Mouse (Mus musculus): ENCODE data around the gene Tk1.

- TF ChIP-seq CTCF (IDR thresholded peaks at IDR 0.05; ENCODE audit: borderline replicate concordance, insufficient read depth, low read depth, low read length) = no peak
- TF ChIP-seq POLR2A (IDR thresholded peaks at IDR 0.05; ENCODE audit: borderline replicate concordance, insufficient read depth, low read length) = peak; percentile 88
Observed at GRCm38 (mm10) chr11:117848985-117849671, 23.2 kb upstream of the Tk1 start, which contains the start of gene Birc5.

Data from cerebellum, adult 2 months (tissue).